Mouse (Mus musculus): ENCODE data around the gene Ifnz. TPM values are rescaled to one million over a fixed set of nuclear protein-coding genes. Genes with fewer than 3 reads are reported as not detected.

Ifnz gene
- polyA plus RNA-seq, 1 experiment from 2014 or later: not detected

Other genes with a start within 250 kb of the Ifnz start
- not detected in 2 replicates for gene Ifna15, start 223.9 kb upstream of the Ifnz start, polyA plus RNA-seq (2015; fragmentation: Nextera tagmentation; extraction: Ambion mirVana)
- not detected in 2 replicates for gene Ifna14, start 210.3 kb upstream of the Ifnz start, polyA plus RNA-seq (2015; fragmentation: Nextera tagmentation; extraction: Ambion mirVana)
- gene Ifna9, start 189.7 kb upstream of the Ifnz start, polyA plus RNA-seq (2015; fragmentation: Nextera tagmentation; extraction: Ambion mirVana): not detected in 2 replicates
- not detected in 2 replicates for gene Ifna12, start 178.8 kb upstream of the Ifnz start, polyA plus RNA-seq (2015; fragmentation: Nextera tagmentation; extraction: Ambion mirVana)
- not detected in 2 replicates for gene C87499, start 147.7 kb upstream of the Ifnz start, polyA plus RNA-seq (2015; fragmentation: Nextera tagmentation; extraction: Ambion mirVana)
- not detected in 2 replicates for gene Ifna13, start 137.7 kb upstream of the Ifnz start, polyA plus RNA-seq (2015; fragmentation: Nextera tagmentation; extraction: Ambion mirVana)
- gene Ifna16, start 105.2 kb upstream of the Ifnz start, polyA plus RNA-seq (2015; fragmentation: Nextera tagmentation; extraction: Ambion mirVana): not detected in 2 replicates
- not detected in 2 replicates for gene Ifna2, start 98.2 kb upstream of the Ifnz start, polyA plus RNA-seq (2015; fragmentation: Nextera tagmentation; extraction: Ambion mirVana)
- gene Ifnab, start 90.8 kb upstream of the Ifnz start, polyA plus RNA-seq (2015; fragmentation: Nextera tagmentation; extraction: Ambion mirVana): not detected in 2 replicates
- 1.3 and 1.7 TPM in 2 replicates for gene Gm26566, start 60.3 kb upstream of the Ifnz start, polyA plus RNA-seq (2015; fragmentation: Nextera tagmentation; extraction: Ambion mirVana)
- gene Klhl9, start 59.7 kb upstream of the Ifnz start, polyA plus RNA-seq (2015; fragmentation: Nextera tagmentation; extraction: Ambion mirVana): 115 and 125 TPM in 2 replicates
- gene Gm13271, start 27.3 kb upstream of the Ifnz start, polyA plus RNA-seq (2015; fragmentation: Nextera tagmentation; extraction: Ambion mirVana): not detected in 2 replicates
- gene Gm13283, start 22.0 kb upstream of the Ifnz start, polyA plus RNA-seq (2015; fragmentation: Nextera tagmentation; extraction: Ambion mirVana): not detected in 2 replicates
- gene Gm13290, start 8.3 kb upstream of the Ifnz start, polyA plus RNA-seq (2015; fragmentation: Nextera tagmentation; extraction: Ambion mirVana): not detected in 2 replicates
- not detected in 2 replicates for gene Gm13289, start 5.2 kb upstream of the Ifnz start, polyA plus RNA-seq (2015; fragmentation: Nextera tagmentation; extraction: Ambion mirVana)
- gene Gm13272, start 2.3 kb upstream of the Ifnz start, polyA plus RNA-seq (2015; fragmentation: Nextera tagmentation; extraction: Ambion mirVana): not detected in 2 replicates
- not detected in 2 replicates for gene Gm13276, start 3.6 kb downstream of the Ifnz start, polyA plus RNA-seq (2015; fragmentation: Nextera tagmentation; extraction: Ambion mirVana)
- gene Gm13277, start 6.5 kb downstream of the Ifnz start, polyA plus RNA-seq (2015; fragmentation: Nextera tagmentation; extraction: Ambion mirVana): not detected in 2 replicates
- gene Gm13278, start 9.4 kb downstream of the Ifnz start, polyA plus RNA-seq (2015; fragmentation: Nextera tagmentation; extraction: Ambion mirVana): not detected in 2 replicates
- not detected in 2 replicates for gene Gm13275, start 12.4 kb downstream of the Ifnz start, polyA plus RNA-seq (2015; fragmentation: Nextera tagmentation; extraction: Ambion mirVana)
- not detected in 2 replicates for gene Gm13279, start 15.3 kb downstream of the Ifnz start, polyA plus RNA-seq (2015; fragmentation: Nextera tagmentation; extraction: Ambion mirVana)
- not detected in 2 replicates for gene Gm13285, start 17.5 kb downstream of the Ifnz start, polyA plus RNA-seq (2015; fragmentation: Nextera tagmentation; extraction: Ambion mirVana)
- not detected in 2 replicates for gene Gm13287, start 21.1 kb downstream of the Ifnz start, polyA plus RNA-seq (2015; fragmentation: Nextera tagmentation; extraction: Ambion mirVana)
- gene Gm13288, start 23.4 kb downstream of the Ifnz start, polyA plus RNA-seq (2015; fragmentation: Nextera tagmentation; extraction: Ambion mirVana): not detected in 2 replicates
- not detected in 2 replicates for gene Ifna7, start 34.1 kb downstream of the Ifnz start, polyA plus RNA-seq (2015; fragmentation: Nextera tagmentation; extraction: Ambion mirVana)
- gene Ifna11, start 37.8 kb downstream of the Ifnz start, polyA plus RNA-seq (2015; fragmentation: Nextera tagmentation; extraction: Ambion mirVana): not detected in 2 replicates
- gene Ifna6, start 45.3 kb downstream of the Ifnz start, polyA plus RNA-seq (2015; fragmentation: Nextera tagmentation; extraction: Ambion mirVana): not detected in 2 replicates
- not detected in 2 replicates for gene Ifna5, start 53.4 kb downstream of the Ifnz start, polyA plus RNA-seq (2015; fragmentation: Nextera tagmentation; extraction: Ambion mirVana)
- not detected in 2 replicates for gene Ifna4, start 59.7 kb downstream of the Ifnz start, polyA plus RNA-seq (2015; fragmentation: Nextera tagmentation; extraction: Ambion mirVana)
- gene Ifna1, start 68.0 kb downstream of the Ifnz start, polyA plus RNA-seq (2015; fragmentation: Nextera tagmentation; extraction: Ambion mirVana): not detected in 2 replicates
- not detected in 2 replicates for gene Ifne, start 98.1 kb downstream of the Ifnz start, polyA plus RNA-seq (2015; fragmentation: Nextera tagmentation; extraction: Ambion mirVana)

Measured in midbrain, embryonic 16.5 days (tissue).